Mouse (Mus musculus) intestine, postnatal 0 days (tissue): ENCODE data around the gene Frmd4b. TPM values are rescaled to one million over a fixed set of nuclear protein-coding genes. Genes with fewer than 3 reads are reported as not detected.

Experiments used
- ATAC-seq: fragments of 200-750 bp; cut with Nextera tagmentation; 2 replicates; pipeline ENCODE4 v1.8.0; 2017; ENCODE audit warnings: mild to moderate bottlenecking, moderate TSS enrichment, moderate library complexity
- H3K27ac ChIP-seq: fragments of 300-500 bp; sonication (generic); 2 replicates; pipeline ENCODE4 v1.5.1; 2014; ENCODE audit warnings: mild to moderate bottlenecking, low read depth, low read length, moderate library complexity
- H3K27me3 ChIP-seq: fragments of 300-500 bp; sonication (generic); replicated peaks from 2 replicates; pipeline ENCODE4 v1.6.1; 2014; ENCODE audit warnings: low read length, mixed read lengths; ENCODE audit not compliant: control insufficient read depth, insufficient read depth
- H3K36me3 ChIP-seq: fragments of 300-500 bp; sonication (generic); 2 replicates; pipeline ENCODE4 v1.6.1; 2014; ENCODE audit warnings: mild to moderate bottlenecking, moderate library complexity; ENCODE audit not compliant: control insufficient read depth, insufficient read depth
- H3K4me1 ChIP-seq: fragments of 300-500 bp; sonication (generic); replicated peaks from 2 replicates; pipeline ENCODE4 v1.6.1; 2014; ENCODE audit warnings: antibody characterized with exemption, low read length, mixed read lengths; ENCODE audit not compliant: control insufficient read depth, insufficient read depth
- H3K4me2 ChIP-seq: fragments of 300-500 bp; sonication (generic); replicated peaks from 2 replicates; pipeline ENCODE4 v1.6.1; 2014; ENCODE audit warnings: low read depth, mild to moderate bottlenecking, moderate library complexity
- H3K4me3 ChIP-seq: fragments of 300-500 bp; sonication (generic); 2 replicates; pipeline ENCODE4 v1.5.1; 2014; ENCODE audit warnings: low read depth, low read length
- H3K9ac ChIP-seq: fragments of 300-500 bp; sonication (generic); 2 replicates; pipeline ENCODE4 v1.6.1; 2014; ENCODE audit warnings: mild to moderate bottlenecking, low read depth, low read length
- H3K9me3 ChIP-seq: fragments of 300-500 bp; sonication (generic); 2 replicates; pipeline ENCODE4 v1.6.1; 2016; ENCODE audit warnings: mixed run types; ENCODE audit not compliant: control insufficient read depth
- CTCF ChIP-seq: sonication (generic); IDR thresholded peaks from 2 replicates; pipeline ENCODE4 v1.5.1; 2016; ENCODE audit warnings: low read depth, mild to moderate bottlenecking, control low read depth, antibody characterized with exemption, moderate library complexity
- WGBS: fragments of 180-500 bp; shearing (Covaris S2); extraction: QIAGEN DNeasy Blood & Tissue Kit; methylation state at CpG from one replicate; pipeline ENCODE4 v1.1.7; 2014; 5-methylcytosine and 5-hydroxymethylcytosine counted together
- polyA plus RNA-seq: library from polyadenylated mRNA; unstranded; fragments of >200 nt; fragmentation: Nextera tagmentation; extraction: Ambion mirVana; gene quantifications from 2 replicates; pipeline ENCODE4 v1.2.1, GENCODE M21; 2015

The Frmd4b gene
- polyA plus RNA-seq, 1 experiment from 2014 or later = 5.1 TPM

- Histone ChIP-seq H3K4me1 (no peaks in the 10 kb centered on the region), H3K4me2 (no peak overlapping the region), H3K27me3 (no peaks in the 10 kb centered on the region), H3K36me3 (no peaks in the 10 kb centered on the region), H3K9me3 (no peaks in the 10 kb centered on the region), H3K4me3 (no peak overlapping the region), H3K9ac (no peak overlapping the region), H3K27ac (no peak overlapping the region)
- 46% methylated on average over 3 of the region's 3 CpGs for WGBS
- ATAC-seq = no peak
- no peak for TF ChIP-seq CTCF
Observed at GRCm38 (mm10) chr6:97607646-97608045, 9.7 kb downstream of the Frmd4b start.

GRCm38 (mm10) chr6:97595218-97595617 is 22.1 kb downstream of the Frmd4b start:
- no peak overlapping the region for H3K4me3 ChIP-seq
- H3K36me3 ChIP-seq = no peaks in the 10 kb centered on the region
- H3K27ac ChIP-seq = no peak overlapping the region
- ATAC-seq = no peak
- H3K9me3 ChIP-seq = no peaks in the 10 kb centered on the region
- TF ChIP-seq CTCF = no peak
- 82% methylated on average over 3 of the region's 3 CpGs for WGBS
- no peak overlapping the region for H3K4me2 ChIP-seq
- no peak overlapping the region for H3K9ac ChIP-seq
- H3K4me1 ChIP-seq = no peaks in the 10 kb centered on the region
- no peaks in the 10 kb centered on the region for H3K27me3 ChIP-seq

GRCm38 (mm10) chr6:97594589-97594988 is 22.8 kb downstream of the Frmd4b start:
- Histone ChIP-seq H3K27me3 (no peaks in the 10 kb centered on the region), H3K27ac (no peak overlapping the region), H3K4me1 (no peaks in the 10 kb centered on the region), H3K9ac (no peak overlapping the region), H3K9me3 (no peaks in the 10 kb centered on the region), H3K36me3 (no peaks in the 10 kb centered on the region), H3K4me2 (no peak overlapping the region), H3K4me3 (no peak overlapping the region)
- no peak for TF ChIP-seq CTCF
- no peak for ATAC-seq
- 95% methylated on average over 7 of the region's 7 CpGs for WGBS

GRCm38 (mm10) chr6:97590230-97590629 is 27.1 kb downstream of the Frmd4b start:
- Histone ChIP-seq H3K27me3 (no peaks in the 10 kb centered on the region), H3K27ac (no peak overlapping the region), H3K4me3 (no peak overlapping the region), H3K4me1 (no peaks in the 10 kb centered on the region), H3K9me3 (no peaks in the 10 kb centered on the region), H3K36me3 (no peaks in the 10 kb centered on the region), H3K9ac (no peak overlapping the region), H3K4me2 (no peak overlapping the region)
- no peak for ATAC-seq
- TF ChIP-seq CTCF = no peak
- WGBS = 82% methylated on average over 5 of the region's 5 CpGs

- Histone ChIP-seq H3K27me3 (no peaks in the 10 kb centered on the region), H3K9ac (no peak overlapping the region), H3K27ac (no peak overlapping the region), H3K36me3 (no peaks in the 10 kb centered on the region), H3K4me1 (no peaks in the 10 kb centered on the region), H3K9me3 (no peaks in the 10 kb centered on the region), H3K4me3 (no peak overlapping the region), H3K4me2 (no peak overlapping the region)
- no peak for ATAC-seq
- TF ChIP-seq CTCF = no peak
- WGBS = 85% methylated on average over 3 of the region's 3 CpGs
Observed at GRCm38 (mm10) chr6:97589581-97589980, 27.8 kb downstream of the Frmd4b start.

GRCm38 (mm10) chr6:97589031-97589430 is 28.3 kb downstream of the Frmd4b start:
- no peak overlapping the region for H3K4me3 ChIP-seq
- no peaks in the 10 kb centered on the region for H3K4me1 ChIP-seq
- WGBS = 86% methylated on average over 7 of the region's 7 CpGs
- no peak overlapping the region for H3K4me2 ChIP-seq
- TF ChIP-seq CTCF = no peak
- no peak for ATAC-seq
- H3K27me3 ChIP-seq = no peaks in the 10 kb centered on the region
- H3K9ac ChIP-seq = no peak overlapping the region
- no peak overlapping the region for H3K27ac ChIP-seq
- no peaks in the 10 kb centered on the region for H3K36me3 ChIP-seq
- no peaks in the 10 kb centered on the region for H3K9me3 ChIP-seq

- Histone ChIP-seq H3K27me3 (no peaks in the 10 kb centered on the region), H3K9me3 (no peaks in the 10 kb centered on the region), H3K4me1 (no peaks in the 10 kb centered on the region), H3K4me2 (no peak overlapping the region), H3K4me3 (no peak overlapping the region), H3K36me3 (no peaks in the 10 kb centered on the region), H3K9ac (no peak overlapping the region), H3K27ac (no peak overlapping the region)
- TF ChIP-seq CTCF = no peak
- ATAC-seq = no peak
Observed at GRCm38 (mm10) chr6:97586606-97587005, 30.7 kb downstream of the Frmd4b start.
